Mouse (Mus musculus) intestine, postnatal 0 days (tissue): ENCODE data around the gene Gramd1a. TPM values are rescaled to one million over a fixed set of nuclear protein-coding genes. Genes with fewer than 3 reads are reported as not detected.

Source experiments
- ATAC-seq: fragments of 200-750 bp; cut with Nextera tagmentation; 2 replicates; pipeline ENCODE4 v1.8.0; 2017; ENCODE audit warnings: mild to moderate bottlenecking, moderate TSS enrichment, moderate library complexity
- H3K27ac ChIP-seq: fragments of 300-500 bp; sonication (generic); 2 replicates; pipeline ENCODE4 v1.5.1; 2014; ENCODE audit warnings: mild to moderate bottlenecking, low read depth, low read length, moderate library complexity
- H3K27me3 ChIP-seq: fragments of 300-500 bp; sonication (generic); replicated peaks from 2 replicates; pipeline ENCODE4 v1.6.1; 2014; ENCODE audit warnings: low read length, mixed read lengths; ENCODE audit not compliant: control insufficient read depth, insufficient read depth
- H3K36me3 ChIP-seq: fragments of 300-500 bp; sonication (generic); 2 replicates; pipeline ENCODE4 v1.6.1; 2014; ENCODE audit warnings: mild to moderate bottlenecking, moderate library complexity; ENCODE audit not compliant: control insufficient read depth, insufficient read depth
- H3K4me1 ChIP-seq: fragments of 300-500 bp; sonication (generic); replicated peaks from 2 replicates; pipeline ENCODE4 v1.6.1; 2014; ENCODE audit warnings: antibody characterized with exemption, low read length, mixed read lengths; ENCODE audit not compliant: control insufficient read depth, insufficient read depth
- H3K4me2 ChIP-seq: fragments of 300-500 bp; sonication (generic); replicated peaks from 2 replicates; pipeline ENCODE4 v1.6.1; 2014; ENCODE audit warnings: low read depth, mild to moderate bottlenecking, moderate library complexity
- H3K4me3 ChIP-seq: fragments of 300-500 bp; sonication (generic); 2 replicates; pipeline ENCODE4 v1.5.1; 2014; ENCODE audit warnings: low read depth, low read length
- H3K9ac ChIP-seq: fragments of 300-500 bp; sonication (generic); 2 replicates; pipeline ENCODE4 v1.6.1; 2014; ENCODE audit warnings: mild to moderate bottlenecking, low read depth, low read length
- H3K9me3 ChIP-seq: fragments of 300-500 bp; sonication (generic); 2 replicates; pipeline ENCODE4 v1.6.1; 2016; ENCODE audit warnings: mixed run types; ENCODE audit not compliant: control insufficient read depth
- CTCF ChIP-seq: sonication (generic); IDR thresholded peaks from 2 replicates; pipeline ENCODE4 v1.5.1; 2016; ENCODE audit warnings: low read depth, mild to moderate bottlenecking, control low read depth, antibody characterized with exemption, moderate library complexity
- WGBS: fragments of 180-500 bp; shearing (Covaris S2); extraction: QIAGEN DNeasy Blood & Tissue Kit; methylation state at CpG from one replicate; pipeline ENCODE4 v1.1.7; 2014; 5-methylcytosine and 5-hydroxymethylcytosine counted together
- polyA plus RNA-seq: library from polyadenylated mRNA; unstranded; fragments of >200 nt; fragmentation: Nextera tagmentation; extraction: Ambion mirVana; gene quantifications from 2 replicates; pipeline ENCODE4 v1.2.1, GENCODE M21; 2015

Gramd1a gene
- polyA plus RNA-seq, 1 experiment from 2014 or later = 10.3 TPM

- no peak for TF ChIP-seq CTCF
- H3K27me3 ChIP-seq = no peaks in the 10 kb centered on the region
- no peaks in the 10 kb centered on the region for H3K36me3 ChIP-seq
- no peak overlapping the region for H3K27ac ChIP-seq
- ATAC-seq = no peak
- WGBS = 77% methylated on average over 9 of the region's 9 CpGs
- H3K4me2 ChIP-seq = no peak overlapping the region
- H3K4me1 ChIP-seq = no peaks in the 10 kb centered on the region
- no peak overlapping the region for H3K9ac ChIP-seq
- H3K9me3 ChIP-seq = no peaks in the 10 kb centered on the region
- no peak overlapping the region for H3K4me3 ChIP-seq
Measured at GRCm38 (mm10) chr7:31096892-31097564, 58.7 kb downstream of the Gramd1a start.

GRCm38 (mm10) chr7:31094774-31095501 lies 60.8 kb downstream of the Gramd1a start:
- no peaks in the 10 kb centered on the region for H3K27me3 ChIP-seq
- H3K27ac ChIP-seq = no peak overlapping the region

GRCm38 (mm10) chr7:31089721-31090120 lies 66.0 kb downstream of the Gramd1a start:
- 82% methylated on average over 2 of the region's 2 CpGs for WGBS
- no peak overlapping the region for H3K9ac ChIP-seq
- TF ChIP-seq CTCF = no peak
- no peak for ATAC-seq
- no peaks in the 10 kb centered on the region for H3K4me1 ChIP-seq
- H3K4me2 ChIP-seq = no peak overlapping the region
- no peaks in the 10 kb centered on the region for H3K36me3 ChIP-seq
- no peak overlapping the region for H3K4me3 ChIP-seq
- H3K27ac ChIP-seq = no peak overlapping the region
- no peaks in the 10 kb centered on the region for H3K27me3 ChIP-seq
- no peaks in the 10 kb centered on the region for H3K9me3 ChIP-seq

More at GRCm38 (mm10) chr7:31094774-31095501, 60.8 kb downstream of the Gramd1a start:
- Histone ChIP-seq H3K9me3 (no peaks in the 10 kb centered on the region), H3K9ac (no peak overlapping the region), H3K4me2 (no peak overlapping the region), H3K36me3 (no peaks in the 10 kb centered on the region), H3K4me3 (no peak overlapping the region), H3K4me1 (no peaks in the 10 kb centered on the region)
- TF ChIP-seq CTCF = no peak; the same call in 1 of the 2 replicates
- 28% methylated on average over 12 of the region's 12 CpGs for WGBS
- ATAC-seq = no peak

DNA sequence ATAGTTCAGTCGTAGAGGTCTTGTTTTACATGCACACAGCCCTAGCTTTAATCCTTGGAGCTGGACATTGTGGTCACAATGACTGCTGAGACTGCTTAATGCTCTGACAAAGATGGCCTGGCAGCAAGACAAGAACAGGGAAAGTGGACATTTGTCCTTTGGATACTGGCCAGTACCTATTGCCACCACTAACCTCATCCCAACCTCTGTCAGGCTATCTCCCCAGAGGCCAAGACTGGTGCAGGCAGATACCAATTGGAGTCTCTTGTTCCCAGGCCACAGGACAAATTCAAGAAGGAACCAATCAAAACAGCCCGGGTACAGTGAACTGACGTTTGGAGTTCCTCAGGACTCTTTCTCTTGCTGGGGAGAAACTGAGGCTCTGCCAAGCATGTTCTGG lies 67.5 kb downstream of the Gramd1a start:
- H3K27me3 ChIP-seq = no peaks in the 10 kb centered on the region
- WGBS = 70% methylated on average over 3 of the region's 3 CpGs
- no peaks in the 10 kb centered on the region for H3K36me3 ChIP-seq
- no peak overlapping the region for H3K27ac ChIP-seq
- no peaks in the 10 kb centered on the region for H3K4me1 ChIP-seq
- no peak overlapping the region for H3K4me3 ChIP-seq
- no peak for ATAC-seq
- no peaks in the 10 kb centered on the region for H3K9me3 ChIP-seq
- TF ChIP-seq CTCF = no peak
- no peak overlapping the region for H3K4me2 ChIP-seq
- no peak overlapping the region for H3K9ac ChIP-seq

DNA sequence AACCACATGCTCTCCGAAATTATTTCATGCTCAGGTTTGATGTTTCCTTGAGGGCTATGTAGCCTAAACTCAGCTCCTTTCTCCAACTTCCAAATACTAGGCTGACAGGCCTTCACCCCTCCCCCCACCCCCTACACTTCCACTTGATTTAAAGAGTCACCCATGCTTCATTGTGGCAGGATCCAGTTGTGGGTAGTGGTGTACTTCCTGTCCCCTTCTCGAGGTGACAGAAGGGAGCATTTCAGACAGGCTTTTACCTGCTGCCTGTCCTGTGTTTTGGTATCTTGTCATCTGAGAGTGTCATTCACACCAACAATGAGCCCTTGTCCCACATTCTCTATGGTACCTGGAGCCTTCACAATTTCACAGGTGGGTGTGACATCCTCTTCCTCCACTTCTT lies 68.4 kb downstream of the Gramd1a start:
- H3K9ac ChIP-seq = no peak overlapping the region
- H3K9me3 ChIP-seq = no peaks in the 10 kb centered on the region
- no peak for ATAC-seq
- H3K27me3 ChIP-seq = no peaks in the 10 kb centered on the region
- no peak for TF ChIP-seq CTCF
- H3K4me2 ChIP-seq = no peak overlapping the region
- H3K27ac ChIP-seq = no peak overlapping the region
- 57% methylated on average over 2 of the region's 2 CpGs for WGBS
- no peaks in the 10 kb centered on the region for H3K4me1 ChIP-seq
- H3K4me3 ChIP-seq = no peak overlapping the region
- H3K36me3 ChIP-seq = no peaks in the 10 kb centered on the region

DNA sequence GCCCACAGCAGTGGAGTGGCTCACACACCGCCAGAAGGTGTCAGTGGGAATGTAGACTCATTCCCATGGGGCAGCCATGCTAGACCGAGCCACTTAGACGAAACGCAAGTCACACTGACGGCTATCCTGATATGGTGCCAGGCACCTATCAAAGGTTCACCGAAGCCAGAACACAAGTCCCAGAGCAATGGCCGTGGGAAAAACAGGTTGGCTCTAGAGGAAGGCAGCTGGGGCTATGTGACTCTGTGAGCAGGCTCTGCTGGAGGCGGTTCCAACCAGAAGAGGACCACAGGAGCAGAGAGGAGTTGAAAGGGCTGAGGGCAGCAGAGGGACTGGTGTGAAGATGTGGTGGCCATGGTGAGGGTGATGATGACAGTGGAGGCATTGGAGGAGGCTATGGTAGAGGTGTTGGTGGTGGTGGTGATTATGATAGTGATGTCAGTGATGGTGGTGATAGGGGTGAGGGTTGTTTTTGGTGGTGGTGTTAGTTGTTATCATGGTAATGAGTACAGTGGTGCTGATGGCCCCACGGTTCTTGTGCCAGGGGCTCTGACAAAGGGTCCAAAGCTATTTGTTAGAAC lies 69.4 kb downstream of the Gramd1a start:
- Histone ChIP-seq H3K4me2 (no peak overlapping the region), H3K27me3 (no peaks in the 10 kb centered on the region), H3K4me1 (no peaks in the 10 kb centered on the region), H3K36me3 (no peaks in the 10 kb centered on the region), H3K4me3 (no peak overlapping the region), H3K9ac (no peak overlapping the region), H3K27ac (no peak overlapping the region), H3K9me3 (no peaks in the 10 kb centered on the region)
- no peak for TF ChIP-seq CTCF
- 89% methylated on average over 9 of the region's 9 CpGs for WGBS
- ATAC-seq = no peak
